In genomic region chr9:9500345-9500744, GRCm38 (mm10) we compare ENCODE assay signal across 20 mouse cellular contexts.
DNase-seq lines count a peak whose midpoint lies in the region; TF ChIP-seq lines count a peak whose summit lies in the region.
"Had no signal": no experiment of that assay in that cellular context is flagged by ENCODE, and none has a peak within 500 bp of the region (broad histone marks: within the 10 kb centered on the region; RNA-seq: fewer than 3 reads in every experiment).

No protein-coding gene starts in this region.

- H3K9me3 ChIP-seq in heart, embryonic 10.5 days, result no peaks in the 10 kb centered on the region
- H3K9me3 ChIP-seq: G1E had no signal

- H3K4me3 ChIP-seq in heart, embryonic 10.5 days, result no peak overlapping the region
- H3K4me3 ChIP-seq in C2C12 (ENCODE audit: insufficient read depth, poor library complexity, severe bottlenecking) (no peak overlapping the region), myocyte (no peak overlapping the region)

- H3K4me2 ChIP-seq in myocyte (ENCODE audit: low read depth), result no peak overlapping the region

- 77% methylated on average over 2 of the region's 2 CpGs for WGBS in heart, embryonic 10.5 days

- H3K4me1 ChIP-seq in heart, embryonic 10.5 days, result no peaks in the 10 kb centered on the region

- no peaks in the 10 kb centered on the region for H3K79me2 ChIP-seq in C2C12 (ENCODE audit: control insufficient read depth, insufficient read depth)
- H3K79me2 ChIP-seq in myocyte (ENCODE audit: control insufficient read depth, insufficient read depth), result no peaks in the 10 kb centered on the region

- H3K27ac ChIP-seq in heart, embryonic 10.5 days, result no peak overlapping the region

- no peaks in the 10 kb centered on the region for H3K36me3 ChIP-seq in heart, embryonic 10.5 days
- H3K36me3 ChIP-seq in C2C12 (ENCODE audit: control insufficient read depth, insufficient read depth), result no peaks in the 10 kb centered on the region
- no peaks in the 10 kb centered on the region for H3K36me3 ChIP-seq in myocyte (ENCODE audit: control insufficient read depth, insufficient read depth)
- H3K36me3 ChIP-seq: G1E had no signal

- no peaks in the 10 kb centered on the region for H3K79me3 ChIP-seq in C2C12 (ENCODE audit: low read depth)

- no peak for TF ChIP-seq POLR2A in myocyte (IDR thresholded peaks at IDR 0.05; ENCODE audit: insufficient read length, low read depth)

- DNase-seq in heart, adult 11 months, result peak; percentile 33
- no peak for DNase-seq in heart, embryonic 10.5 days (ENCODE audit: low spot score)
- DNase-seq in embryo, embryonic 11 days, result no peak
- DNase-seq in right cerebral cortex, postnatal 10 days (ENCODE audit: low spot score in 2 of 2), result no peak
- DNase-seq: adrenal gland, adult 2 months; adrenal gland, adult 8-10 months; adrenal gland, postnatal 10 days; adrenal gland, postnatal 14 days; adrenal gland, postnatal 25 days; adrenal gland, postnatal 36 days; B cell, adult 2 months; cerebellum, adult 11 months; cerebellum, adult 11-12 months; cerebellum, adult 18-20 months; cerebellum, adult 2 months had no signal

- no peaks in the 10 kb centered on the region for H3K27me3 ChIP-seq in heart, embryonic 10.5 days (ENCODE audit: insufficient read depth, poor library complexity, severe bottlenecking)
- no peaks in the 10 kb centered on the region for H3K27me3 ChIP-seq in C2C12 (ENCODE audit: control insufficient read depth, insufficient read depth, insufficient read length)
- no peaks in the 10 kb centered on the region for H3K27me3 ChIP-seq in myocyte (ENCODE audit: control insufficient read depth, insufficient read depth, insufficient read length)
- H3K27me3 ChIP-seq: CH12.LX, Patski had no signal

- H3ac ChIP-seq in C2C12 (ENCODE audit: control insufficient read depth, insufficient read length, low read depth) (no peak overlapping the region), myocyte (ENCODE audit: control insufficient read depth, insufficient read length) (no peak overlapping the region)

- no peak for TF ChIP-seq CTCF in C2C12 (IDR thresholded peaks at IDR 0.05; ENCODE audit: control insufficient read depth, insufficient read depth, insufficient read length)

TF ChIP-seq in C2C12, 6 proteins besides CTCF, POLR2A, EP300 and RAD21:
- TF ChIP-seq MYOG (IDR thresholded peaks at IDR 0.05; ENCODE audit: control insufficient read depth, extremely low read depth, insufficient read length) (no peak), USF1 (IDR thresholded peaks at IDR 0.05; ENCODE audit: low read depth) (no peak), MAX (IDR thresholded peaks at IDR 0.05) (no peak), MYOD1 (IDR thresholded peaks at IDR 0.05; ENCODE audit: control insufficient read depth, insufficient read length, low read depth) (peak; percentile 96), FOSL1 (IDR thresholded peaks at IDR 0.05; ENCODE audit: insufficient read depth, low read length, poor library complexity, severe bottlenecking) (no peak)

TF ChIP-seq in myocyte, 11 proteins besides CTCF, POLR2A, EP300 and RAD21:
- TF ChIP-seq TCF12 (IDR thresholded peaks at IDR 0.05; ENCODE audit: insufficient read depth, poor library complexity, severe bottlenecking), result no peak
- peak in 2 of 3 experiments; percentile 3 to 65 for TF ChIP-seq MYOD1 (IDR thresholded peaks at IDR 0.05; ENCODE audit: control insufficient read depth in 1 of 3, insufficient read length in 2 of 3, low read depth in 2 of 3)
TF ChIP-seq in myocyte: peak in this region for 1.
